Mouse (Mus musculus): Measurements from ENCODE around the gene Ftcd.
A peak's percentile ranks its signal among the peaks of the same experiment; 100 is the strongest.

Ftcd gene

GRCm38 (mm10) chr10:76575374-76575773, at the start of gene Ftcd:
Gene Ftcd (plus strand): TSS chr10:76575648.
- DNase-seq (ENCODE audit: low spot score) = no peak

DNA sequence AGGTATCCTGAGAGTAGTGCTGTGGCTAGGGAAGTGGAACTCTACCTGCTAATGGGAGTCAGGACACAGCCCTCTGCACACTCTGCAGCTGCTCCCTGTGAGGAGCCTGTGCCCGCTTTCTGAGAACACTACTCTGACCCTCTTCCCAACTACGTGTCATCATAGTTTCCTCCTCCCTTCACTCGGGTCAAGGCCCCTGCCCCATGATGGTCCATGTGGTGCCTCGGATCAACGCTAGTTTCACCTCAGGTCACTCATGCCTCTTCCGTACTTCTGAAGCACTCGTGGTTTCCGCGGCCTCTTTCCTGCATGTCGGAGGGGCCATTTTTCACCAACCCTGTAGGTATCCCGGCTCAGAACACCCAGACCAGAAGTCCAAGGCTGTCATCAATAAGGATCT, 44.5 kb upstream of the Ftcd start:
- DNase-seq (ENCODE audit: low spot score) = no peak

- peak; percentile 96 for DNase-seq (ENCODE audit: low spot score)
Measured at GRCm38 (mm10) chr10:76531375-76531774, 44.1 kb upstream of the Ftcd start, which contains the start of gene Lss. Gene Lss (plus strand): TSS chr10:76531588.

- DNase-seq (ENCODE audit: low spot score) = no peak
Measured at GRCm38 (mm10) chr10:76531828-76532227, 43.6 kb upstream of the Ftcd start.

DNA sequence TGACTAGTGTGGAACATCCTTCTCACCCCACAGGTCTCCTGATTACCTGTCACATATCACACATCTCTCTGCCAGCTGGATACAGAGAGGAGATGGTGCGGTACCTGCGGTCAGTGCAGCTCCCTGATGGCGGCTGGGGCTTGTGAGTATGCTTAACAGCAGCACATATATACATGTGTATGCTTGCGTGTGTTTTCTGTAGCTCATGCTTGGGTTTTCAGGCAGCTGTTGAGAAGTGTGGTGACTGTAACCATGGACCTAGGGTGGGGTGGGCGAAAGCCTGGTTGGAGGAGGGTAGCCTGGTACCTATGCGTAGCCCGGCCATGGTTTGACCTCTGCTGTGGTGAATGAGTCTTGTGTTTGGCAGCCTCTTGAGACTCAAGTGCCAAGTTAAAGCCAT, 39.9 kb upstream of the Ftcd start:
- no peak for DNase-seq (ENCODE audit: low spot score)

DNA sequence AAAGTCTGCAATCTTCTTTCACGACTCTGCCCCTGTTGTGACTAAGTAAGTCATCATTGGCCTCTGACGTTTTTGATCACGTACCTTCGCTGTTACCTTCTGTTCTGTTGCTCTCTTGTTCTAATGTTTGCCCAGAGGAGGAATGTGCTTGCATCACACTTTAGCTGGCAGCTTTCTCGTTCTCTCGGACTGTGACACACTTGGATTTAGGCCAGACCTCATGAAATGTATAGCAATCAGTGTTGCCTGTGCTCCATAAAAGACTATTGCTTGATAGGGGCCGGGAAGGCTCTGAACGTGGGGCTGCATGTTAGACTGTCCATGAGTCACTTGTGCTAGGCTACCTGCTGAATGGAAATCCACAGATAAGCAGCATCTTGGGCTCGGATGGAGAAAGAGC, 37.8 kb upstream of the Ftcd start:
- no peak for DNase-seq (ENCODE audit: low spot score)

- no peak for DNase-seq (ENCODE audit: low spot score)
Measured at GRCm38 (mm10) chr10:76541336-76542085, 33.9 kb upstream of the Ftcd start.

DNA sequence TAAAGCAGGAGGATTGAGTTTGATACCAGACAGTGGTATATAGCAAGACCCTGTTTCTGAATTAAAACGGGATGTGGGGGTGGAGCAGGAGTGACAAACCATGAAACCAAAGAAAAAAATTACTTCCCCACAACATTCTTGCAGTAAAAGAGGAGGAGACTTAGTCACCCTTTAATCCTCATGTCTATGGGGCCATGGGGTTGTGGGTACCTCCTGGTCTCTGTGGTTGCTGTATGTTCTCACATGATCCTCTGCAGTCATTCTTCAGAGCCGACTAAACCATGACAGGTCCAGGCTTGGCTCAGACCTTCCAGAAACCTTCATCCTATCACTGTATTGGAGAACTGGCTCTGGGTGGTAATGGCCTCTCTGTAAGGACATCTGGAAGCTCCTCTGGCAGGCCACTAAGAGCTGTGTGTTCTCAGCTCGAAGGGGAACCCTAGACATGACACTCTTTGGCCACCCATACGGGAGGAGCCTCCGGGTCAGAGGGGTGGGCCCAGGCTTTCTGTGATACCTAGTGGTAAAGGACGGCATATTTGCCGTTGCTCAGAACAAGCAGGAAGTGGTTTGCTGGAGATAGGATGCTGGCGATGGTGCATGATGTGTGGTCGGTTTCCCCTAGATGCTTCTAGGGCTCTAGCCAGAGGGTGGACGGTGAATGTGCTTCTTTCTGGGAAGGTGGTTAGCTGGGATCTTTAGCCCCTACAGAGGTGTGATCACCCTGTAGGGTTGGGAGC, 32.6 kb upstream of the Ftcd start:
- DNase-seq (ENCODE audit: low spot score) = no peak

DNA sequence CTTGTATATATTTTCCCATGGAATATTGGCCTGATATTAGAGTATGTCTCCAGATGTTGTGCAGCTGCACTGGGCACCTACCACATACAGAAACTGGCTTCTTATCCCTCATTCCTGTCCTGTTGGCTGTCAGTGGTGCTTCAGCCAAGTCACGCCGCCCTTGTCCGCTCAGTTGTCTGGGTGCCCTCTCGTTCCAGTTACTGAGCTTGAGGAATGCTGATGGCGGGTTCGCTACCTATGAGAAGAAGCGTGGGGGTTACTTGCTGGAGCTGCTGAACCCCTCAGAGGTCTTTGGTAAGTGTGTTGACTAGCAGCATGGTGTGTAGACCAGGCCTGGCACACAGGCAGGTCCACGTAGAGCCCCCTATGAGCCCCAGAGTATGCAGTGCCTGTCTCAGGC, 28.9 kb upstream of the Ftcd start:
- no peak for DNase-seq (ENCODE audit: low spot score)

DNA sequence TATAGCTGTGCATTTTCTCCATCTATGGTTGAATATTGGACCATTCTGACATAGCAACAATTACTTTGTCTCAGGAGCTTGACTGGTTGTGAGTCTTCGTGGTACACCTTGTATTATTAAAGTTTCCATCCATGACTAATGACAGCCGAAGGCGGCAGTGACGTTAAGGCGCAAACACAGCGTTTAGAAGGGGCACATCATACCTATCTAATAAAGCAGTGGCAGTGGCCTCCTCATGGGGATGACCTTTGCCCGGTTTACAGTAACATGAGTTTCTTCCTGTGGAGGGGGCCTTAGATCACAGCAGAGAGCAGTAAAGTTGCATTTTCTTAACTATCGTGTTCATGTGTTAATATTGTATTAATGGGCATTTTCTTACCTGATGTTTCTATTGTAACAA, 27.2 kb upstream of the Ftcd start:
- DNase-seq (ENCODE audit: low spot score) = no peak

GRCm38 (mm10) chr10:76550458-76550857, 25.0 kb upstream of the Ftcd start:
- no peak for DNase-seq (ENCODE audit: low spot score)

- no peak for DNase-seq (ENCODE audit: low spot score)
Measured at GRCm38 (mm10) chr10:76551556-76551955, 23.9 kb upstream of the Ftcd start.

GRCm38 (mm10) chr10:76554061-76554460, 21.4 kb upstream of the Ftcd start:
- DNase-seq (ENCODE audit: low spot score) = no peak

GRCm38 (mm10) chr10:76561972-76562371, 13.5 kb upstream of the Ftcd start, which contains the start of gene Spatc1l:
Gene Spatc1l (plus strand): TSS chr10:76562272.
- DNase-seq (ENCODE audit: low spot score) = no peak

GRCm38 (mm10) chr10:76569996-76570685, 5.3 kb upstream of the Ftcd start:
- no peak for DNase-seq (ENCODE audit: low spot score)

- DNase-seq (ENCODE audit: low spot score) = no peak
Measured at GRCm38 (mm10) chr10:76571070-76571469, 4.4 kb upstream of the Ftcd start.

GRCm38 (mm10) chr10:76572151-76572550, 3.3 kb upstream of the Ftcd start:
- no peak for DNase-seq (ENCODE audit: low spot score)

GRCm38 (mm10) chr10:76576920-76577319, 1.5 kb downstream of the Ftcd start:
- no peak for DNase-seq (ENCODE audit: low spot score)

- DNase-seq (ENCODE audit: low spot score) = no peak
Measured at GRCm38 (mm10) chr10:76584138-76584537, 8.7 kb downstream of the Ftcd start.

DNA sequence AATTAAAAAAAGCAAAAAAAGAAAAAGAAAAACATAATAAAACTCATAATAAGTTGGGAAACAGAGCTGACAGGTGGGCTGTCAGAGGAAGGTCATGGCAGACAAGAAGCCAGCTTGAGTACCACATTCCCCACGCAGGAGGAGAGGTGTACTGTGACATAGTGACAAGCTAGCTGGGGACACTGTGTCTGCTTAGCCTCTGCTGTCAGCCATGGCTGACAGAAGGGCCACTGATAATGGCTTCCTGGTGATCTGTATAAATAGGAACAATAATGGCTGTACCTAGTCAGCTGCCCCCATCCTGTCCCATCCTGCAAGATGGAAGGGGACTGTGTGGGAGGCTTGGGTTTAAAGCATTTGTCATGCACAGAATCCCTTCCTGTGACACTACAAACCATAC, 10.7 kb downstream of the Ftcd start:
- no peak for DNase-seq (ENCODE audit: low spot score)

- DNase-seq (ENCODE audit: low spot score) = no peak
Measured at GRCm38 (mm10) chr10:76590197-76590596, 14.7 kb downstream of the Ftcd start.

GRCm38 (mm10) chr10:76596338-76596737, 20.9 kb downstream of the Ftcd start:
- DNase-seq (ENCODE audit: low spot score) = no peak

DNA sequence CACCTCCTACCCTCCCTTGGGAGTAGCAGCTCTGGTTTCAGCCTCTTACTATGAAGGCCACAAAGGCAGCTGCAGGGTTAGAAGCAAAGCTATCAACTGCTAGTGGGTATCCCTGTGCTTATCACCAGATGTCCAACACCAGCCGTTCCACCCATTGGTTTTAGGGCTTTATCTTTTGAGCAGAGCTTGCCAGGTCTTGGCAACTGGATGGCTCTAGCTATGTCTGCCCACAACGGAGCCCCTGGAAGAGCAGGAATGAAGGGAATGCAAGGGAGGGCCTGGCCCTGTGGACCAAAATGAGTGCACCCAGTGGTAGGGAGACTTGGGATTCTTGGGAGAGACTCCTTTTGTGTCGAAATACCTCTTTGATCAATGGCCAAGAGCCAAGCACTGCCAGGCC, 27.2 kb downstream of the Ftcd start:
- DNase-seq (ENCODE audit: low spot score) = no peak

Data from ovary, postnatal 36 days (tissue).